Mouse (Mus musculus): ENCODE measurements around the gene Pkm.

DNA sequence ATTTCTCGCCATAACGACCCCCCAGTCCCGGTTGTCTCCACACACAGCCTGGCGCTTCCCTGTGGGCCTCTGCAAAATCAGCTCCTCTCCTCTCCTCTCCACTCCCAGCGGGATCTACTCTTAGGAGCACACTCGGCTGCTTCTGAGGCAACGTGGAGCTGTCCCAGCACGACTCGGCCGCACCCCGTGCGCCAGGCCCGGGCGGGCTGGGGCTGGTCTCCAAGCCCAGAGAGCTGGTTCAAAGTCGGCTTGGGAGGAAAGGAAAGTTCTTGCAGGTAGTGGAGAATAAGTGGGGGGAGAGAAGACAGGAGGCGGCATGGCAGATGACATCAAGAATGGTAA is 24.3 kb downstream of the Pkm start:
- no peak for TF ChIP-seq CTCF (IDR thresholded peaks at IDR 0.05; ENCODE audit: low read depth, low read length)
- TF ChIP-seq POLR2A (IDR thresholded peaks at IDR 0.05; ENCODE audit: extremely low read depth, insufficient read depth, low read length): no peak

Data from liver, adult 2 months (tissue).